8 mouse cellular contexts compared by ENCODE assay signal in the genomic region with DNA sequence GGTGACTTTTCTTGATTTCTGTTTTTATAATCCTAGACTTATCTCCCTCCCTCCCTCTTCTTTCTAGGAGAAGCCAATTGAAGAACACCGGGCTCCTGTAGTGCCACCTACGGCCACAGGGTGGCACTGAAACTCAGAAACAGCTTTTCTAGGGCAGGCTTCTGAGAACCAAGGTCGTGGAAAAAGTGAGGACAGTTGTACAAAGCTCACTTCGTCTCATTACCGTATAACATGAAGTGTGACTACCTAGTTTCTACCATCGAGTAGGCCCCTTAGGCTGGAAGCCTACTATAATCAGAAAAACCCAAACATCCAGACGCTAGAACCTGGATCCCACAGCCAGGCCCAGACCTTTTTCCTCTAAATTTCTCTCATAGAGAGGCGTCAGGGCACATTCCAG. TPM values are rescaled to one million over a fixed set of nuclear protein-coding genes. Genes with fewer than 3 reads are reported as not detected.
A peak's percentile ranks its signal among the peaks of the same experiment; 100 is the strongest.
DNase-seq lines count a peak whose midpoint lies in the region; ATAC-seq and TF ChIP-seq lines count a peak whose summit lies in the region.

No protein-coding gene starts in this region.

- no peak for ATAC-seq in embryonic facial prominence, embryonic 14.5 days (ENCODE audit: low read depth)
- no peak for ATAC-seq in heart, embryonic 13.5 days (ENCODE audit: extremely low read depth, insufficient number of reproducible peaks, low FRiP score, low TSS enrichment)
- no peak for ATAC-seq in liver, embryonic 14.5 days (ENCODE audit: insufficient read depth)
- no peak for ATAC-seq in neural tube, embryonic 12.5 days (ENCODE audit: low FRiP score, low read depth)
- ATAC-seq in stomach, embryonic 16.5 days (ENCODE audit: insufficient read depth, low FRiP score): no peak

- no peaks in the 10 kb centered on the region for H3K27me3 ChIP-seq in embryonic facial prominence, embryonic 14.5 days (replicated peaks; ENCODE audit: control insufficient read depth, insufficient read depth, low read length)
- no peaks in the 10 kb centered on the region for H3K27me3 ChIP-seq in heart, embryonic 13.5 days (replicated peaks)
- no peaks in the 10 kb centered on the region for H3K27me3 ChIP-seq in liver, embryonic 14.5 days (ENCODE audit: control insufficient read depth, insufficient read depth, low read length)
- H3K27me3 ChIP-seq in neural tube, embryonic 12.5 days (replicated peaks): no peaks in the 10 kb centered on the region
- no peaks in the 10 kb centered on the region for H3K27me3 ChIP-seq in stomach, embryonic 16.5 days (ENCODE audit: control insufficient read depth, insufficient read depth, low read length)

- peaks cover 6% of the 10 kb centered on the region; the same call in 1 of the 2 replicates for H3K4me1 ChIP-seq in embryonic facial prominence, embryonic 14.5 days (ENCODE audit: control insufficient read depth, insufficient read depth, low read length)
- H3K4me1 ChIP-seq in heart, embryonic 13.5 days: peaks cover 45% of the 10 kb centered on the region
- peaks cover 13 to 39% of the 10 kb centered on the region in 2 experiments; a peak in 3 of 4 replicates for H3K4me1 ChIP-seq in liver, embryonic 14.5 days (replicated peaks; ENCODE audit: control insufficient read depth in 2 of 2, insufficient read depth in 2 of 2, low read length in 1 of 2)
- H3K4me1 ChIP-seq in neural tube, embryonic 12.5 days: peaks cover 27% of the 10 kb centered on the region
- peaks cover 32% of the 10 kb centered on the region for H3K4me1 ChIP-seq in stomach, embryonic 16.5 days (ENCODE audit: control insufficient read depth, insufficient read depth, low read length)

- no peaks in the 10 kb centered on the region for H3K9me3 ChIP-seq in embryonic facial prominence, embryonic 14.5 days (ENCODE audit: control insufficient read depth, low read length)
- H3K9me3 ChIP-seq in heart, embryonic 13.5 days: no peaks in the 10 kb centered on the region
- H3K9me3 ChIP-seq in liver, embryonic 14.5 days (ENCODE audit: control insufficient read depth, low read length): no peaks in the 10 kb centered on the region
- no peaks in the 10 kb centered on the region for H3K9me3 ChIP-seq in neural tube, embryonic 12.5 days
- H3K9me3 ChIP-seq in stomach, embryonic 16.5 days (replicated peaks; ENCODE audit: control insufficient read depth, low read length): no peaks in the 10 kb centered on the region

- 7% methylated on average over 8 of the region's 8 CpGs for WGBS in embryonic facial prominence, embryonic 14.5 days
- 8% methylated on average over 8 of the region's 8 CpGs for whole genome bisulfite sequencing in heart, embryonic 13.5 days
- 11% methylated on average over 8 of the region's 8 CpGs for WGBS in liver, embryonic 14.5 days (ENCODE audit: insufficient replicate concordance)
- 11% methylated on average over 8 of the region's 8 CpGs for WGBS in neural tube, embryonic 12.5 days
- WGBS in stomach, embryonic 16.5 days: 8% methylated on average over 8 of the region's 8 CpGs

- TF ChIP-seq EP300 in liver, embryonic 14.5 days (IDR thresholded peaks at IDR 0.05; ENCODE audit: low read depth): no peak

- no peak overlapping the region; the same call in 1 of the 2 replicates for H3K9ac ChIP-seq in embryonic facial prominence, embryonic 14.5 days (ENCODE audit: low read depth, low read length)
- peak overlapping the region; percentile 81 for H3K9ac ChIP-seq in heart, embryonic 13.5 days
- peak overlapping the region; percentile 41 for H3K9ac ChIP-seq in liver, embryonic 14.5 days (replicated peaks)
- no peak overlapping the region for H3K9ac ChIP-seq in neural tube, embryonic 12.5 days
- peak overlapping the region; percentile 62; the same call in 1 of the 2 replicates for H3K9ac ChIP-seq in stomach, embryonic 16.5 days (ENCODE audit: low read length)

- DNase-seq in B cell, adult 2 months: peak; percentile 88 to 90
- DNase-seq in adrenal gland, postnatal 36 days: peak; percentile 91 to 92
- peak; percentile 93 for DNase-seq in embryonic facial prominence, embryonic 14.5 days (ENCODE audit: low spot score)
- peak; percentile 93 for DNase-seq in kidney, postnatal 10 days
- peak; percentile 74 to 84 (median 77) for DNase-seq in liver, embryonic 14.5 days (ENCODE audit: low read depth in 3 of 3, low spot score in 3 of 3)

- H3K4me2 ChIP-seq in embryonic facial prominence, embryonic 14.5 days (ENCODE audit: low read depth, low read length): peak overlapping the region; percentile 66
- H3K4me2 ChIP-seq in heart, embryonic 13.5 days: peak overlapping the region; percentile 87
- H3K4me2 ChIP-seq in liver, embryonic 14.5 days (ENCODE audit: low read depth): peak overlapping the region; percentile 76
- H3K4me2 ChIP-seq in neural tube, embryonic 12.5 days (replicated peaks): peak overlapping the region; percentile 89
- peak overlapping the region; percentile 70 for H3K4me2 ChIP-seq in stomach, embryonic 16.5 days (ENCODE audit: low read depth, low read length)

- TF ChIP-seq CTCF in liver, embryonic 14.5 days (IDR thresholded peaks at IDR 0.05; ENCODE audit: low read depth): peak; percentile 90

- H3K27ac ChIP-seq in embryonic facial prominence, embryonic 14.5 days (replicated peaks; ENCODE audit: low read depth, low read length): no peak overlapping the region
- peak overlapping the region; percentile 88 for H3K27ac ChIP-seq in heart, embryonic 13.5 days (replicated peaks)
- H3K27ac ChIP-seq in liver, embryonic 14.5 days: no peak overlapping the region
- no peak overlapping the region for H3K27ac ChIP-seq in neural tube, embryonic 12.5 days
- H3K27ac ChIP-seq in stomach, embryonic 16.5 days (ENCODE audit: low read length): peak overlapping the region; percentile 71

- no peaks in the 10 kb centered on the region for H3K36me3 ChIP-seq in embryonic facial prominence, embryonic 14.5 days (ENCODE audit: control insufficient read depth, insufficient read depth, low read length)
- H3K36me3 ChIP-seq in heart, embryonic 13.5 days: no peaks in the 10 kb centered on the region
- H3K36me3 ChIP-seq in liver, embryonic 14.5 days (replicated peaks; ENCODE audit: control insufficient read depth, insufficient read depth, low read depth): no peaks in the 10 kb centered on the region
- H3K36me3 ChIP-seq in neural tube, embryonic 12.5 days: no peaks in the 10 kb centered on the region
- no peaks in the 10 kb centered on the region for H3K36me3 ChIP-seq in stomach, embryonic 16.5 days (ENCODE audit: control insufficient read depth, insufficient read depth, low read length)

- H3K4me3 ChIP-seq in embryonic facial prominence, embryonic 14.5 days (ENCODE audit: low read depth, low read length): peak overlapping the region; percentile 35
- peak overlapping the region; percentile 53 for H3K4me3 ChIP-seq in heart, embryonic 13.5 days
- peak overlapping the region in 1 of 2 experiments; percentile 46; a peak in 2 of 4 replicates for H3K4me3 ChIP-seq in liver, embryonic 14.5 days (ENCODE audit: insufficient read depth in 1 of 2, low read depth in 2 of 2, low read length in 2 of 2)
- no peak overlapping the region for H3K4me3 ChIP-seq in neural tube, embryonic 12.5 days
- H3K4me3 ChIP-seq in stomach, embryonic 16.5 days (replicated peaks; ENCODE audit: low read length): peak overlapping the region; percentile 44

RNA-seq across cellular contexts. Expression of a gene that starts 3.6 kb away (rescaled TPM):
- 10 to 100 TPM; 13.5 to 17.5 TPM for total RNA-seq in adrenal gland, postnatal 36 days (2021)
- polyA plus RNA-seq in embryonic facial prominence, embryonic 14.5 days (2014; fragmentation: Nextera tagmentation; extraction: Ambion mirVana): 65.6 and 87.8 TPM in 2 replicates
- 28.4 and 31.3 TPM in 2 replicates for polyA plus RNA-seq in heart, embryonic 13.5 days (2015; fragmentation: Nextera tagmentation; extraction: Ambion mirVana)
- polyA plus RNA-seq in liver, embryonic 14.5 days (2012; rRNA removed): 12.0 and 18.0 TPM in 2 replicates
- polyA plus RNA-seq in liver, embryonic 14.5 days (2014; fragmentation: Nextera tagmentation; extraction: Ambion mirVana): 21.9 and 29.3 TPM in 2 replicates
- 36.1 and 39.8 TPM in 2 replicates for polyA plus RNA-seq in neural tube, embryonic 12.5 days (2016; fragmentation: Nextera tagmentation; extraction: Ambion mirVana)
- 58.2 and 62.1 TPM in 2 replicates for polyA plus RNA-seq in stomach, embryonic 16.5 days (2015; fragmentation: Nextera tagmentation; extraction: Ambion mirVana)

RNA-seq across cellular contexts. Expression of a gene that starts 7.4 kb away (rescaled TPM):
- 10 to 100 TPM; 26.4 to 30.4 TPM for total RNA-seq in adrenal gland, postnatal 36 days (2021)
- 12.1 and 12.4 TPM in 2 replicates for polyA plus RNA-seq in embryonic facial prominence, embryonic 14.5 days (2014; fragmentation: Nextera tagmentation; extraction: Ambion mirVana)
- polyA plus RNA-seq in heart, embryonic 13.5 days (2015; fragmentation: Nextera tagmentation; extraction: Ambion mirVana): 9.7 and 10.3 TPM in 2 replicates
- polyA plus RNA-seq in liver, embryonic 14.5 days (2012; rRNA removed): 3.0 and 3.4 TPM in 2 replicates
- polyA plus RNA-seq in liver, embryonic 14.5 days (2014; fragmentation: Nextera tagmentation; extraction: Ambion mirVana): 2.2 and 3.0 TPM in 2 replicates
- polyA plus RNA-seq in neural tube, embryonic 12.5 days (2016; fragmentation: Nextera tagmentation; extraction: Ambion mirVana): 17.9 and 18.9 TPM in 2 replicates
- 7.2 and 7.8 TPM in 2 replicates for polyA plus RNA-seq in stomach, embryonic 16.5 days (2015; fragmentation: Nextera tagmentation; extraction: Ambion mirVana)

RNA-seq across cellular contexts. Expression of a gene that starts 21.3 kb away (rescaled TPM):
- total RNA-seq in adrenal gland, postnatal 36 days (2021): 100 to 1,000 TPM; 116 to 130 TPM
- polyA plus RNA-seq in embryonic facial prominence, embryonic 14.5 days (2014; fragmentation: Nextera tagmentation; extraction: Ambion mirVana): 89.1 and 97.0 TPM in 2 replicates
- polyA plus RNA-seq in heart, embryonic 13.5 days (2015; fragmentation: Nextera tagmentation; extraction: Ambion mirVana): 79.5 and 82.1 TPM in 2 replicates
- 23.0 and 23.1 TPM in 2 replicates for polyA plus RNA-seq in liver, embryonic 14.5 days (2012; rRNA removed)
- 11.4 and 12.6 TPM in 2 replicates for polyA plus RNA-seq in liver, embryonic 14.5 days (2014; fragmentation: Nextera tagmentation; extraction: Ambion mirVana)
- polyA plus RNA-seq in neural tube, embryonic 12.5 days (2016; fragmentation: Nextera tagmentation; extraction: Ambion mirVana): 149 and 174 TPM in 2 replicates
- 79.9 and 88.5 TPM in 2 replicates for polyA plus RNA-seq in stomach, embryonic 16.5 days (2015; fragmentation: Nextera tagmentation; extraction: Ambion mirVana)

RNA-seq across cellular contexts. Expression of a gene that starts 21.5 kb away (rescaled TPM):
- total RNA-seq in adrenal gland, postnatal 36 days (2021): 1 to 10 TPM; 5.0 to 6.4 TPM
- polyA plus RNA-seq in embryonic facial prominence, embryonic 14.5 days (2014; fragmentation: Nextera tagmentation; extraction: Ambion mirVana): 92.5 and 112 TPM in 2 replicates
- 78.4 and 83.0 TPM in 2 replicates for polyA plus RNA-seq in heart, embryonic 13.5 days (2015; fragmentation: Nextera tagmentation; extraction: Ambion mirVana)
- polyA plus RNA-seq in liver, embryonic 14.5 days (2012; rRNA removed): 65.6 and 78.6 TPM in 2 replicates
- 90.8 and 94.3 TPM in 2 replicates for polyA plus RNA-seq in liver, embryonic 14.5 days (2014; fragmentation: Nextera tagmentation; extraction: Ambion mirVana)
- polyA plus RNA-seq in neural tube, embryonic 12.5 days (2016; fragmentation: Nextera tagmentation; extraction: Ambion mirVana): 95.5 and 98.4 TPM in 2 replicates
- 120 and 134 TPM in 2 replicates for polyA plus RNA-seq in stomach, embryonic 16.5 days (2015; fragmentation: Nextera tagmentation; extraction: Ambion mirVana)

RNA-seq across cellular contexts. Expression of a gene that starts 28.1 kb away (rescaled TPM):
- 100 to 1,000 TPM; 112 to 153 TPM for total RNA-seq in adrenal gland, postnatal 36 days (2021)
- 21.5 and 28.2 TPM in 2 replicates for polyA plus RNA-seq in embryonic facial prominence, embryonic 14.5 days (2014; fragmentation: Nextera tagmentation; extraction: Ambion mirVana)
- polyA plus RNA-seq in heart, embryonic 13.5 days (2015; fragmentation: Nextera tagmentation; extraction: Ambion mirVana): 8.6 and 9.0 TPM in 2 replicates
- polyA plus RNA-seq in liver, embryonic 14.5 days (2012; rRNA removed): 1.8 and 1.9 TPM in 2 replicates
- polyA plus RNA-seq in liver, embryonic 14.5 days (2014; fragmentation: Nextera tagmentation; extraction: Ambion mirVana): 3.0 and 4.2 TPM in 2 replicates
- 7.4 and 9.0 TPM in 2 replicates for polyA plus RNA-seq in neural tube, embryonic 12.5 days (2016; fragmentation: Nextera tagmentation; extraction: Ambion mirVana)
- 21.8 and 22.3 TPM in 2 replicates for polyA plus RNA-seq in stomach, embryonic 16.5 days (2015; fragmentation: Nextera tagmentation; extraction: Ambion mirVana)

Comparison
In these comparisons a context has a peak if more than half of its experiments do, and no peak if none do; other contexts are left out.
1. H3K27ac ChIP-seq: peak in heart, embryonic 13.5 days (single experiment) and stomach, embryonic 16.5 days (single experiment); none in embryonic facial prominence, embryonic 14.5 days (single experiment), liver, embryonic 14.5 days (single experiment) and neural tube, embryonic 12.5 days (single experiment).
2. H3K9ac ChIP-seq: peak in heart, embryonic 13.5 days (single experiment), liver, embryonic 14.5 days (single experiment) and stomach, embryonic 16.5 days (single experiment); none in embryonic facial prominence, embryonic 14.5 days (single experiment) and neural tube, embryonic 12.5 days (single experiment).
3. Peak in every context shown above with its lines, with median percentiles within 50 percentile points of each other: DNase-seq and H3K4me2 ChIP-seq.